Mouse (Mus musculus) heart, adult 2 months (tissue): ENCODE data around the gene C1galt1. TPM values are rescaled to one million over a fixed set of nuclear protein-coding genes. Genes with fewer than 3 reads are reported as not detected.

Experiments used
- DNase-seq, 2 experiments: peaks; one replicate each; pipeline ENCODE4 v3.0.0; 2021
- H3K27ac ChIP-seq: fragments of 200-600 bp; 2 replicates; pipeline ENCODE4 v1.8.1; 2022
- H3K27me3 ChIP-seq: fragments of 200-500 bp; 2 replicates; pipeline ENCODE4 v1.6.1; 2012; ENCODE audit warnings: mild to moderate bottlenecking, low read length, inconsistent platforms, mixed read lengths; ENCODE audit not compliant: control insufficient read depth, insufficient read depth
- H3K36me3 ChIP-seq: fragments of 200-500 bp; 2 replicates; pipeline ENCODE4 v1.6.1; 2012; ENCODE audit warnings: low read length, inconsistent platforms; ENCODE audit not compliant: control insufficient read depth, insufficient read depth
- H3K4me1 ChIP-seq: fragments of 200-500 bp; 2 replicates; pipeline ENCODE4 v1.6.1; 2011; ENCODE audit warnings: low read length; ENCODE audit not compliant: control insufficient read depth, insufficient read depth
- H3K4me3 ChIP-seq: fragments of 200-600 bp; 2 replicates; pipeline ENCODE4 v1.8.1; 2022
- H3K79me2 ChIP-seq: fragments of 200-500 bp; replicated peaks from 2 replicates; pipeline ENCODE4 v1.6.1; 2012; ENCODE audit warnings: mild to moderate bottlenecking, inconsistent platforms, low read length, moderate library complexity, mixed read lengths; ENCODE audit not compliant: control insufficient read depth, insufficient read depth
- H3K9ac ChIP-seq: fragments of 200-500 bp; 2 replicates; pipeline ENCODE4 v1.6.1; 2012; ENCODE audit warnings: low read depth, mild to moderate bottlenecking, control low read depth, inconsistent platforms, low read length, mixed read lengths
- CTCF ChIP-seq: fragments of 200-600 bp; IDR thresholded peaks from 2 replicates; pipeline ENCODE4 v1.8.1; 2022; ENCODE audit warnings: antibody characterized with exemption, mild to moderate bottlenecking, moderate library complexity
- EP300 ChIP-seq: fragments of 200-500 bp; IDR thresholded peaks from 2 replicates; pipeline ENCODE4 v1.6.1; 2011; ENCODE audit warnings: low read depth, low read length, control low read depth; ENCODE audit not compliant: insufficient read depth
- POLR2A ChIP-seq: fragments of 200-500 bp; IDR thresholded peaks from 2 replicates; pipeline ENCODE4 v1.6.1; 2011; ENCODE audit warnings: mild to moderate bottlenecking, low read depth, low read length, control low read depth; ENCODE audit not compliant: insufficient read depth
- WGBS: fragments of 180-500 bp; shearing (Covaris S2); methylation state at CpG from one replicate; pipeline ENCODE4 v1.1.7; 2018; 5-methylcytosine and 5-hydroxymethylcytosine counted together
- intact Hi-C: fragments of 180-260 bp; cut with DNase I; formaldehyde crosslinking; loops from one replicate; pipeline ENCODE4 v1.15.1; 2025
- polyA plus RNA-seq: library from polyadenylated mRNA; depleted of rRNA; stranded (reverse); fragments of >200 nt; gene quantifications from 2 replicates; pipeline ENCODE4 v1.2.3, GENCODE M21; 2012; rRNA removed
- total RNA-seq, 2 experiments: library from RNA; stranded (reverse); gene quantifications; 2 replicates each; pipeline ENCODE4 v1.2.3; 2021

C1galt1 gene
- total and polyA plus RNA-seq, 3 experiments = 2.6 to 15.1 (median 13.3) TPM

GRCm38 (mm10) chr6:7912015-7912414, 67.4 kb downstream of the C1galt1 start:
- no peak for TF ChIP-seq CTCF
- no peak for TF ChIP-seq EP300
- no peak for TF ChIP-seq POLR2A
- Histone ChIP-seq H3K27me3 (no peaks in the 10 kb centered on the region), H3K79me2 (no peaks in the 10 kb centered on the region), H3K9ac (no peak overlapping the region), H3K27ac (no peak overlapping the region), H3K4me1 (peaks cover 1% of the 10 kb centered on the region; the same call in 1 of the 2 replicates), H3K36me3 (no peaks in the 10 kb centered on the region), H3K4me3 (no peak overlapping the region)
- no peak for DNase-seq
- WGBS = 76% methylated on average over 2 of the region's 2 CpGs
- intact Hi-C loops = no loop called here

Other genes starting within 250 kb of the C1galt1 start
- gene Asns, start 151.6 kb upstream of the C1galt1 start, total RNA-seq = 1 to 10 TPM; 2.9 to 3.2 TPM
- 5.5 and 14.0 TPM in 2 replicates for gene Asns, start 151.6 kb upstream of the C1galt1 start, polyA plus RNA-seq